Mouse (Mus musculus): ENCODE data around the gene Lig3.

Gene Lig3

GRCm38 (mm10) chr11:82780983-82781903 is at the start of gene Lig3:
Lig3 (plus strand) TSS chr11:82781108.
- peak; percentile 80 to 93 for DNase-seq (ENCODE audit: low spot score in 2 of 2)

- no peak for DNase-seq (ENCODE audit: low spot score in 2 of 2)
Measured at GRCm38 (mm10) chr11:82734227-82734626, 46.7 kb upstream of the Lig3 start.

- DNase-seq (ENCODE audit: low spot score in 2 of 2) = no peak
Measured at GRCm38 (mm10) chr11:82739006-82739405, 41.9 kb upstream of the Lig3 start.

GRCm38 (mm10) chr11:82746138-82746537 is 34.8 kb upstream of the Lig3 start:
- peak; percentile 62 to 79 for DNase-seq (ENCODE audit: low spot score in 2 of 2)

- peak; percentile 38 for DNase-seq (ENCODE audit: low spot score in 2 of 2)
Measured at GRCm38 (mm10) chr11:82746857-82747366, 34.0 kb upstream of the Lig3 start.

- no peak for DNase-seq (ENCODE audit: low spot score in 2 of 2)
Measured at GRCm38 (mm10) chr11:82752349-82753115, 28.4 kb upstream of the Lig3 start.

- no peak for DNase-seq (ENCODE audit: low spot score in 2 of 2)
Measured at GRCm38 (mm10) chr11:82755919-82756318, 25.0 kb upstream of the Lig3 start.

GRCm38 (mm10) chr11:82762286-82762829 is 18.6 kb upstream of the Lig3 start:
- DNase-seq (ENCODE audit: low spot score in 2 of 2) = no peak

- DNase-seq (ENCODE audit: low spot score in 2 of 2) = no peak
Measured at GRCm38 (mm10) chr11:82763261-82763660, 17.6 kb upstream of the Lig3 start.

GRCm38 (mm10) chr11:82763742-82764437 is 17.0 kb upstream of the Lig3 start, which contains the start of the genes Cct6b and Zfp830:
Cct6b (minus strand) TSS chr11:82764321.
Zfp830 (plus strand) TSS chr11:82764345.
- peak in 1 of 2 experiments; percentile 96 for DNase-seq (ENCODE audit: low spot score in 2 of 2)

GRCm38 (mm10) chr11:82764438-82764924 is 16.4 kb upstream of the Lig3 start:
- peak in 1 of 2 experiments; percentile 84 for DNase-seq (ENCODE audit: low spot score in 2 of 2)

GRCm38 (mm10) chr11:82780134-82780533 is 774 bp upstream of the Lig3 start:
- no peak for DNase-seq (ENCODE audit: low spot score in 2 of 2)

- no peak for DNase-seq (ENCODE audit: low spot score in 2 of 2)
Measured at GRCm38 (mm10) chr11:82782197-82782596, 1.3 kb downstream of the Lig3 start.

GRCm38 (mm10) chr11:82783453-82783852 is 2.5 kb downstream of the Lig3 start:
- DNase-seq (ENCODE audit: low spot score in 2 of 2) = no peak

GRCm38 (mm10) chr11:82806656-82807055 is 25.7 kb downstream of the Lig3 start:
- no peak for DNase-seq (ENCODE audit: low spot score in 2 of 2)

GRCm38 (mm10) chr11:82807370-82807769 is 26.5 kb downstream of the Lig3 start:
- no peak for DNase-seq (ENCODE audit: low spot score in 2 of 2)

GRCm38 (mm10) chr11:82808485-82808884 is 27.6 kb downstream of the Lig3 start:
- DNase-seq (ENCODE audit: low spot score in 2 of 2) = no peak

- peak; percentile 79 to 88 for DNase-seq (ENCODE audit: low spot score in 2 of 2)
Measured at GRCm38 (mm10) chr11:82819350-82819749, 38.4 kb downstream of the Lig3 start.

- no peak for DNase-seq (ENCODE audit: low spot score in 2 of 2)
Measured at GRCm38 (mm10) chr11:82820788-82821456, 40.0 kb downstream of the Lig3 start.

- DNase-seq (ENCODE audit: low spot score in 2 of 2) = no peak
Measured at GRCm38 (mm10) chr11:82826818-82827217, 45.9 kb downstream of the Lig3 start.

Data from spleen, postnatal 10 days (tissue).